Mouse (Mus musculus) cerebellum, adult 2 months (tissue): ENCODE results near the gene Stat5b.

Experiments
- CTCF ChIP-seq: fragments of 200-500 bp; IDR thresholded peaks from 2 replicates; pipeline ENCODE4 v1.5.1; 2011; ENCODE audit warnings: low read depth, mild to moderate bottlenecking, control low read depth, low read length, moderate library complexity, borderline replicate concordance; ENCODE audit not compliant: insufficient read depth
- POLR2A ChIP-seq: fragments of 200-500 bp; IDR thresholded peaks from 2 replicates; pipeline ENCODE4 v1.6.1; 2011; ENCODE audit warnings: low read length, control low read depth, borderline replicate concordance; ENCODE audit not compliant: insufficient read depth

GRCm38 (mm10) chr11:100888348-100888820, 37.9 kb upstream of the Stat5b start:
- TF ChIP-seq CTCF, result no peak
- no peak for TF ChIP-seq POLR2A
